Mouse (Mus musculus) intestine, embryonic 14.5 days (tissue): ENCODE results near the gene Mst1. TPM values are rescaled to one million over a fixed set of nuclear protein-coding genes. Genes with fewer than 3 reads are reported as not detected.

Experiments used
- ATAC-seq: fragments of 200-750 bp; cut with Nextera tagmentation; replicated peaks from 2 replicates; pipeline ENCODE4 v1.8.0; 2017; ENCODE audit warnings: low read depth, moderate number of reproducible peaks, moderate TSS enrichment, moderate library complexity; ENCODE audit not compliant: low FRiP score, low TSS enrichment
- DNase-seq: peaks from one replicate; pipeline ENCODE4 v3.0.0-alpha.2; 2018; ENCODE audit warnings: low spot score
- H3K27ac ChIP-seq: fragments of 300-500 bp; sonication (generic); 2 replicates; pipeline ENCODE4 v1.5.1; 2014; ENCODE audit warnings: low read depth, mild to moderate bottlenecking, control low read depth
- H3K27me3 ChIP-seq: fragments of 300-500 bp; sonication (generic); replicated peaks from 2 replicates; pipeline ENCODE4 v1.6.1; 2014; ENCODE audit warnings: low read length, control low read depth; ENCODE audit not compliant: control insufficient read depth, insufficient read depth
- H3K36me3 ChIP-seq: fragments of 300-500 bp; sonication (generic); 2 replicates; pipeline ENCODE4 v1.6.1; 2014; ENCODE audit warnings: low read length, control low read depth; ENCODE audit not compliant: control insufficient read depth, insufficient read depth
- H3K4me1 ChIP-seq: fragments of 300-500 bp; sonication (generic); replicated peaks from 2 replicates; pipeline ENCODE4 v1.6.1; 2014; ENCODE audit warnings: low read length, control low read depth, mixed read lengths; ENCODE audit not compliant: control insufficient read depth, insufficient read depth
- H3K4me2 ChIP-seq: fragments of 300-500 bp; sonication (generic); 2 replicates; pipeline ENCODE4 v1.6.1; 2014; ENCODE audit warnings: low read length
- H3K4me3 ChIP-seq: fragments of 300-500 bp; sonication (generic); 2 replicates; pipeline ENCODE4 v1.5.1; 2014; ENCODE audit warnings: low read depth, low read length, control low read depth, mixed read lengths
- H3K9ac ChIP-seq: fragments of 300-500 bp; sonication (generic); 2 replicates; pipeline ENCODE4 v1.6.1; 2014; ENCODE audit warnings: mild to moderate bottlenecking, low read length
- H3K9me3 ChIP-seq: fragments of 300-500 bp; sonication (generic); 2 replicates; pipeline ENCODE4 v1.6.1; 2016; ENCODE audit warnings: low read length, control low read depth; ENCODE audit not compliant: control insufficient read depth
- WGBS: fragments of 180-500 bp; shearing (Covaris S2); extraction: QIAGEN DNeasy Blood & Tissue Kit; methylation state at CpG from one replicate; pipeline ENCODE4 v1.1.7; 2014; 5-methylcytosine and 5-hydroxymethylcytosine counted together
- polyA plus RNA-seq: library from polyadenylated mRNA; unstranded; fragments of >200 nt; fragmentation: Nextera tagmentation; extraction: Ambion mirVana; gene quantifications from 2 replicates; pipeline ENCODE4 v1.2.1, GENCODE M21; 2014

Mst1 gene
- polyA plus RNA-seq, 1 experiment from 2014 or later: 0.78 TPM

DNA sequence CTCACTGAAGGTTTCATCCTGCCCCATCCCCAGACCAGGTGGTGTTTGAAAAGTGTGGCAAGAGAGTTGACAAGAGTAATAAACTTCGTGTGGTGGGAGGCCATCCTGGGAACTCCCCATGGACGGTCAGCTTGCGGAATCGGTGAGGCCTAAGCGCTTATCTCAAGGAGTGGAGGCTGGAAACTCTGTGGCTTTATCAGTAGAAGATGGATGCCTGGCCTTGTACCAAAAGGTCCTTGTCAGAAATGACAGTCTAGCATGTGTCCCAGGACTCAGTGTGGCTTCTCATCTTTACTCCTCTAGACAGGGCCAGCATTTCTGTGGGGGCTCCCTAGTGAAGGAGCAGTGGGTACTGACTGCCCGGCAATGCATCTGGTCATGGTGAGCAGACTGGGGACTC, 3.3 kb downstream of the Mst1 start:
- 72% methylated on average over 6 of the region's 6 CpGs for WGBS
- Histone ChIP-seq H3K9me3 (no peaks in the 10 kb centered on the region), H3K36me3 (peaks cover 45% of the 10 kb centered on the region), H3K4me2 (no peak overlapping the region), H3K4me1 (0 out of 2 replicates have a peak, but pooled peaks cover under 1% of the 10 kb centered on the region), H3K9ac (no peak overlapping the region), H3K27me3 (peaks cover 37% of the 10 kb centered on the region), H3K4me3 (no peak overlapping the region), H3K27ac (no peak overlapping the region)
- DNase-seq (no peak), ATAC-seq (no peak)

DNA sequence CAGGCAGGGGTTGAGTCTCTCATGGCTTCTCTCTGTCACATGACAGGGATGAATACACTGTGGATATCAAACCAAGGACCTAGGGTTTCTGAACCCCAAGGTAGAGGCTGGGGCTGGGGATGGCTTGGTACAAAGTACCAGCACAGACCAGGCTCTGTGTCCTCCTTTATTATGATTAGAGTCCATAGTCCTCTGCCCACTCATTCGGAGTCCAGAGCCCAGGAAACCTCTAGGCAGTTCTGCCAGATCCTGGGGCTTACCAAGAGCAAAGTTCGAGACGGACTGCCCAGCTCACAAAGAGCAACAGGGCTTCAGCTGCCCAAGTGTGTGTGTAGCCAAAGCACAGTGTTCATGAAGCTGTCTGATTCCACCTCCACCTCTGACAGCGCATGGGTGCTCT, 5.0 kb downstream of the Mst1 start:
- DNase-seq (no peak), ATAC-seq (no peak)
- no peaks in the 10 kb centered on the region for H3K4me1 ChIP-seq
- peaks cover 58% of the 10 kb centered on the region for H3K36me3 ChIP-seq
- H3K27ac ChIP-seq: no peak overlapping the region
- H3K9ac ChIP-seq: no peak overlapping the region
- H3K4me3 ChIP-seq: no peak overlapping the region
- H3K4me2 ChIP-seq: no peak overlapping the region
- H3K9me3 ChIP-seq: no peaks in the 10 kb centered on the region
- 97% methylated on average over 4 of the region's 4 CpGs for WGBS
- H3K27me3 ChIP-seq: peaks cover 37% of the 10 kb centered on the region

GRCm38 (mm10) chr9:108090611-108091120, 10.4 kb downstream of the Mst1 start:
- Histone ChIP-seq H3K27me3 (no peaks in the 10 kb centered on the region), H3K36me3 (peaks cover 67% of the 10 kb centered on the region), H3K4me2 (no peak overlapping the region), H3K4me1 (peaks cover 6% of the 10 kb centered on the region; the same call in 1 of the 2 replicates), H3K4me3 (no peak overlapping the region), H3K9ac (no peak overlapping the region), H3K9me3 (no peaks in the 10 kb centered on the region), H3K27ac (no peak overlapping the region)
- DNase-seq (no peak), ATAC-seq (no peak)
- 91% methylated on average over 7 of the region's 7 CpGs for WGBS

- DNase-seq: no peak
- H3K27ac ChIP-seq: no peak overlapping the region
- peak overlapping the region; percentile 56 for H3K9ac ChIP-seq
- no peaks in the 10 kb centered on the region for H3K9me3 ChIP-seq
- WGBS: 65% methylated on average over 10 of the region's 10 CpGs
- H3K36me3 ChIP-seq: peaks cover 38% of the 10 kb centered on the region
- H3K27me3 ChIP-seq: no peaks in the 10 kb centered on the region
- H3K4me1 ChIP-seq: peaks cover 14% of the 10 kb centered on the region; the same call in 1 of the 2 replicates
- ATAC-seq: no peak
- peak overlapping the region; percentile 99 for H3K4me2 ChIP-seq
- peak overlapping the region; percentile 63 for H3K4me3 ChIP-seq
Measured at GRCm38 (mm10) chr9:108093586-108093985, 13.3 kb downstream of the Mst1 start.

GRCm38 (mm10) chr9:108094184-108094941, 14.1 kb downstream of the Mst1 start, which contains the start of gene Apeh:
Gene Apeh (minus strand): TSS chr9:108094606.
- WGBS: under 1% methylated on average over 52 of the region's 52 CpGs
- Histone ChIP-seq H3K4me1 (peaks cover 17% of the 10 kb centered on the region; the same call in 1 of the 2 replicates), H3K27ac (peak within 1 kb of the TSS; percentile 47; the same call in 1 of the 2 replicates), H3K36me3 (peaks cover 34% of the 10 kb centered on the region), H3K9me3 (no peaks in the 10 kb centered on the region), H3K27me3 (no peaks in the 10 kb centered on the region), H3K9ac (peak within 1 kb of the TSS; percentile 56), H3K4me2 (peak within 1 kb of the TSS; percentile 99), H3K4me3 (peak within 1 kb of the TSS; percentile 63)
- ATAC-seq (peak; percentile 95), DNase-seq (peak; percentile 98)

DNA sequence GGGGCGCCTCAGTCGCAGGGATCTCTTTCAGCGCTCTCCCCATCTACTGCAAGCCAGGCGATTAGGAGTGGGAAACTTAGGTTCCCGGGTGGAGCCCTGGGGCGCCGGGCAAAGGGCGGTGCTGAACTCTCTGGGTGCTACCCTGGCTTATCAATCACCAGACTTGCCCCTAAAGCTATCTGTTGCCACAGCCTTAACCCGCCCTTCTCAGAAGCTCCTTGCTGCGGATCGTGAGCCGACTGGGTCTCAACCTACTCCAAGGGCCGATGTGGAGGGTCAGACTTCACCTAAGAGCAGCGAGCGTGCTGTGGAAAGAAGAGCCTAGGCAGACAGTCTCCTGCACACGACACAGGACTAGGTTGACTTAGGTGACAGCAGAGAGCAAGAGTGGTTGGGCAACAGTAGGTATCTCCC, 14.8 kb downstream of the Mst1 start:
- ATAC-seq: peak; percentile 12

DNA sequence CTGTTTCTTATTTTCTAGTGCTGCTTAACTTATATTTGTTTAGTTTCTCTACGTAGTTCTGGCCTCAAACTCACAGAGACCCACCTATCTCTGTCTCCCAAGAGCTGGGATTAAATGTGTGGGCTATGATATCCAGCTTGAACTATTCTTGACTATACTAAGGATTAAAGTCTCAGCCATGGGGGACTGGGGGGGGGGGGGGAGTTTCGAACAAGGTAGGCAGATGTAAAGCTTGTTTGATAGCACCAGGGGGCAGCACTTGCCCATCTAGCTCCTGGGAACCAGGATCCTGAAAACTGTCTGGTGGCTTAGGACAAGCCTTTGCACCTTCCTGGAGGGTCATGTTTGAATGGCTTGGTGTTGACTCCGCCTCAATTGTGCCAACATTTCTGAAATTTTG, 15.3 kb downstream of the Mst1 start:
- Histone ChIP-seq H3K4me2 (peak overlapping the region; percentile 99), H3K4me3 (peak overlapping the region; percentile 63), H3K36me3 (peaks cover 23% of the 10 kb centered on the region), H3K9me3 (no peaks in the 10 kb centered on the region), H3K4me1 (peaks cover 17% of the 10 kb centered on the region; the same call in 1 of the 2 replicates), H3K27me3 (no peaks in the 10 kb centered on the region), H3K9ac (no peak overlapping the region; the same call in 1 of the 2 replicates), H3K27ac (no peak overlapping the region)
- 5% methylated on average over 3 of the region's 3 CpGs for whole genome bisulfite sequencing
- DNase-seq (peak; percentile 82), ATAC-seq (no peak)

More for the DNA sequence above, 14.8 kb downstream of the Mst1 start:
- Histone ChIP-seq H3K9ac (peak overlapping the region; percentile 56), H3K27ac (peak overlapping the region; percentile 47; the same call in 1 of the 2 replicates), H3K4me3 (peak overlapping the region; percentile 63), H3K4me1 (peaks cover 17% of the 10 kb centered on the region; the same call in 1 of the 2 replicates), H3K4me2 (peak overlapping the region; percentile 99), H3K27me3 (no peaks in the 10 kb centered on the region), H3K9me3 (no peaks in the 10 kb centered on the region), H3K36me3 (peaks cover 28% of the 10 kb centered on the region)
- peak; percentile 77 for DNase-seq
- 1% methylated on average over 16 of the region's 16 CpGs for WGBS

DNA sequence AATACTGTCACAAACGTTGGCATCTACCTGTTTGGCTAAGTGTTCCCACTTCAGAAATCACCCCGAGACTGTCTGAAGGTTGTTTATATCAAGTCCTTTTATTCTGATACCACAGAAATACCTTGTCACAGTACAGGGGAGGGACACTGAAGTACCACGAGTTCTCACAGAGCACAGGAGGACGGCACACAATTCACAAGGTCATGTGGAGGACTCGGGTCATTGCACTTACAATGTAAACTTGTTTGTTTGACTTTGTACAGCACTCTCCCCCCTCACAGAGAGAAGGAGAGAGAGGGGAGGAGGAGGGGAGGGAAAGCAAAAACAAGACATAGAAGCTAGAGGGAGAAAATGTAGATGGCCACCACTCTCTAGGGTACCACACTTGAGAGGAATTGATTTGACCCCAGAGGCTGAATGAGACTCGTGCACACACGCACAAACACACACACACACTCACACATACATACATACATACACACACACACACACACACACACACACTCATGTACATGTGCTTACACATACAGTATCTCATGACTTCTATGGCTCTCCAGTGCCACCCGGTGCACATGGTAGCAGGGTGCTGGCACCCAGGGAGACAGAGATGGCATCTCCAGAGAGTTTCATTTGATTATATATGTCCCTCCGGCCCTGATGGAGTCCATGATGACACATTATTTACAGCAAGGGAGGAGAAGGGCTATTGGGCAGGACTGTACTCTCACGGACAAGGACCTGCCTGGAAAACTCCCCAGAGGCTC, 15.9 kb downstream of the Mst1 start:
- Histone ChIP-seq H3K4me3 (no peak overlapping the region), H3K4me2 (no peak overlapping the region; the same call in 1 of the 2 replicates), H3K9ac (no peak overlapping the region), H3K36me3 (peaks cover 17% of the 10 kb centered on the region), H3K9me3 (no peaks in the 10 kb centered on the region), H3K4me1 (peaks cover 17% of the 10 kb centered on the region; the same call in 1 of the 2 replicates), H3K27me3 (no peaks in the 10 kb centered on the region), H3K27ac (no peak overlapping the region)
- DNase-seq: no peak
- no peak for ATAC-seq
- 52% methylated on average over 10 of the region's 10 CpGs for WGBS
